Mouse (Mus musculus) embryonic fibroblast, embryonic 13.5 days (primary cell): ENCODE results near the gene Iqcf1.

Experiments used
- CTCF ChIP-seq: IDR thresholded peaks from 2 replicates; pipeline ENCODE4 v1.5.1; 2011; ENCODE audit warnings: mild to moderate bottlenecking, control low read depth, low read length, moderate library complexity, borderline replicate concordance; ENCODE audit not compliant: insufficient read depth
- POLR2A ChIP-seq: IDR thresholded peaks from 2 replicates; pipeline ENCODE4 v1.6.1; 2011; ENCODE audit warnings: low read depth, mild to moderate bottlenecking, control low read depth, low read length, moderate library complexity

GRCm38 (mm10) chr9:106519433-106519832 lies 19.7 kb downstream of the Iqcf1 start:
- TF ChIP-seq POLR2A, result no peak
- no peak for TF ChIP-seq CTCF
